Mouse (Mus musculus): ENCODE measurements at regions not wholly inside any gene's neighbourhood (a gene's known extent, or its start where the extent isn't known, plus 50 kb on each side); places are given as distances from the start of the nearest gene placed in this dataset.

DNA sequence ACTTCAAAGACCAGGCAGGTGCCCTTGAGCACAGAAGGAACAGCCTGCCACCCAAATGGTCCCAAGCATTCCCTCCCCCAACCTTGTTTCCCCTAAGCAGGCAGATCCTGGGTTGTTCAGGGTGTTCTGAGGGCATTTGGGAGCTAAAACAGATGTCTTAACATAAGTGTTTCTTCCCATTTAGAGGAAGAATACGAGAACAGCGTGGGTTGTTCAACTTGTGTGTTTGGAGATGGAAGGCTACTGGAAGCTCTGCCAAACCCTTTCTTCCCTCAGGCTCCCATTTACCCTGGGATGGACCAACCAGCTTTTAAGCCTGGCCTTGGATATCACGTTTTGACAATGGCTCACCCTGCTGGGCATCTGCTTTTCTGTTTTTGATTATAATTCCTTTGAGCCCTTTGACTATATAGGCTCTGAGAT is 226.8 kb downstream of the Csl start:
- TF ChIP-seq CTCF (IDR thresholded peaks at IDR 0.05; ENCODE audit: borderline replicate concordance, insufficient read depth, low read length): no peak
- no peak for TF ChIP-seq POLR2A (IDR thresholded peaks at IDR 0.05; ENCODE audit: low read depth, low read length)
- Histone ChIP-seq H3K27ac (ENCODE audit: insufficient read depth, low read length) (no peak overlapping the region), H3K4me3 (ENCODE audit: insufficient read depth, low read length) (no peak overlapping the region), H3K4me1 (ENCODE audit: control insufficient read depth, insufficient read depth, low read length) (peaks cover 4% of the 10 kb centered on the region; the same call in 1 of the 2 replicates)

DNA sequence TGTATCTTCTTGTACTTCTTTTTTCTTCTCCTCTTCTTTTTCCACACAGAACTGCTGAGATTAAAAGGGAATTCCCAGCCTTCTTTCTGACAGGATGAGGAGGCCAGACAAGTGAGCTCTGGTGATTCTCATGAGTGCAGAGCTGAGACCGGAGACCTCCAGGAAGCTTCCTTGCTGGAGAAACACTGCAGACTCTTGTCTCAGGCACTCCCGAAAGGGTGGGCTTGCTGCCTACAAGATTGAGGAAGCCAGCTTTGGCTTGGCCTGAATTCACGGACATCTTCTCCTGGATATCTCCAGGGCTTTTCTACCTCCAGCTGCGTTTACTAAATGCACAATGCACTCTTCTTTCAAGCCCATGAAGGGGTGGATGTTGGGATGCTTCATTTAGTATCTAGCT is 226.0 kb downstream of the Csl start:
- H3K27ac ChIP-seq (ENCODE audit: insufficient read depth, low read length): no peak overlapping the region
- peaks cover 4% of the 10 kb centered on the region; the same call in 1 of the 2 replicates for H3K4me1 ChIP-seq (ENCODE audit: control insufficient read depth, insufficient read depth, low read length)
- H3K4me3 ChIP-seq (ENCODE audit: insufficient read depth, low read length): no peak overlapping the region
- TF ChIP-seq CTCF (IDR thresholded peaks at IDR 0.05; ENCODE audit: borderline replicate concordance, insufficient read depth, low read length) (no peak), POLR2A (IDR thresholded peaks at IDR 0.05; ENCODE audit: low read depth, low read length) (no peak)

DNA sequence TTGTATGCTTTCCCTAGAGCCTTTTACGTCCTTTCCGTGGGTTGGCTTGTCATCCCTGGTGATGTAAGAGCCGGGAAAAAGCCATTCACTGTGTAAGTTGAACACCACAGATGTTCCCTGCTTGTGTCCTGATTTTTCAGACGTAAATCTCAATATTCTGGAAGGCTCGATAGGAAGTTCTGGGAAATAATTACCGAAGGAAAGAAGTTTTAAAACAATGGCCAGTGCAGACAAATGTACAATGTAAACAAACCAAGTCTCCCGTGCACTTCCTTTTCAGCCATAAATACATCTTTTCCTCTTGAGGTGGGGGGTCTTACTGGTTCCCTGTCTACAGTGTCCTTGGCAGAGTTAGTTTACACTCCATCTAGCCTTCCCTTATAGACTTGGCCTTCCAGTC is 225.2 kb downstream of the Csl start:
- TF ChIP-seq CTCF (IDR thresholded peaks at IDR 0.05; ENCODE audit: borderline replicate concordance, insufficient read depth, low read length) (no peak), POLR2A (IDR thresholded peaks at IDR 0.05; ENCODE audit: low read depth, low read length) (no peak)
- Histone ChIP-seq H3K4me3 (ENCODE audit: insufficient read depth, low read length) (no peak overlapping the region), H3K4me1 (ENCODE audit: control insufficient read depth, insufficient read depth, low read length) (peaks cover 4% of the 10 kb centered on the region; the same call in 1 of the 2 replicates), H3K27ac (ENCODE audit: insufficient read depth, low read length) (no peak overlapping the region)

DNA sequence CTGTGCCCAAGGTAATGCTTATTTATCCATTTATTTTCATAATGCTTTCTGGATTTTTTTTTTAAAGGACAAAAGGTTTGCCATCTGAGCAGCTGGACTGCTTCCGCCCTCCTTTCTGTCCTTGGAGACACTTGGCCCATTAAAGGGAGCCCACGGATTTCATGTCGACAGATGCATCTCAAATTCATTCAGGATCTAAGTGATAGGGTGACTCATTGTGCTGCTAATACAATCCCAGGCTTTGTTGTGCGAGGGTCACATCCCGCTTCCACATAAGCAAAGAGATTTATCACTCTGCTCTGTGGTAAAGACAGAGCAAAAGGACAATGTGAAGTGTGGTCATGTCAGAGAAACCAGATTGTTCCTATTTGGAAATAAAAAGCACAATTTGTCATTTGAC is 220.8 kb downstream of the Csl start:
- no peaks in the 10 kb centered on the region for H3K4me1 ChIP-seq (ENCODE audit: control insufficient read depth, insufficient read depth, low read length)
- H3K27ac ChIP-seq (ENCODE audit: insufficient read depth, low read length): no peak overlapping the region
- H3K4me3 ChIP-seq (ENCODE audit: insufficient read depth, low read length): no peak overlapping the region
- TF ChIP-seq POLR2A (IDR thresholded peaks at IDR 0.05; ENCODE audit: low read depth, low read length) (no peak), CTCF (IDR thresholded peaks at IDR 0.05; ENCODE audit: borderline replicate concordance, insufficient read depth, low read length) (no peak)

DNA sequence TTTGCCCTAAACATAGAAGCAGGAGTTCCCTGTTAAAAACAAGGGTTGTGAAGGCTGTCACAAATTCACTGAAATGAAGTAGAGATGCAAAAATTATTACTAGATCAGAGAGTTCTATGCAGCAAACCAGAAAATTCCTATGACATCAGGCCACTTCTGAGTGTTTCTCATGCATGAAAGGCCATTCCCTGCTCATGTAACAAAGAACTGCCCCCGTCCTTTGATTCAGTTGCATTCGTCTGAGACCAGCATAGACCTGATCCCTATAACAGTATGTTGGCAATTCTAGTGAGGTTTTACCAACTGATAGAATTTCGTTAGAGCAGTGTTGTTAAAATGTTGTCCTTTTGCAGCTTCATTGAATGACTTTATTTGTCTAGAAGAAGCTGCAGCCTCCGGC is 207.1 kb downstream of the Csl start:
- H3K4me1 ChIP-seq (ENCODE audit: control insufficient read depth, insufficient read depth, low read length): 0 out of 2 replicates have a peak, but pooled peaks cover 3% of the 10 kb centered on the region
- H3K4me3 ChIP-seq (ENCODE audit: insufficient read depth, low read length): no peak overlapping the region
- H3K27ac ChIP-seq (ENCODE audit: insufficient read depth, low read length): no peak overlapping the region
- no peak for TF ChIP-seq POLR2A (IDR thresholded peaks at IDR 0.05; ENCODE audit: low read depth, low read length)
- TF ChIP-seq CTCF (IDR thresholded peaks at IDR 0.05; ENCODE audit: borderline replicate concordance, insufficient read depth, low read length): no peak

DNA sequence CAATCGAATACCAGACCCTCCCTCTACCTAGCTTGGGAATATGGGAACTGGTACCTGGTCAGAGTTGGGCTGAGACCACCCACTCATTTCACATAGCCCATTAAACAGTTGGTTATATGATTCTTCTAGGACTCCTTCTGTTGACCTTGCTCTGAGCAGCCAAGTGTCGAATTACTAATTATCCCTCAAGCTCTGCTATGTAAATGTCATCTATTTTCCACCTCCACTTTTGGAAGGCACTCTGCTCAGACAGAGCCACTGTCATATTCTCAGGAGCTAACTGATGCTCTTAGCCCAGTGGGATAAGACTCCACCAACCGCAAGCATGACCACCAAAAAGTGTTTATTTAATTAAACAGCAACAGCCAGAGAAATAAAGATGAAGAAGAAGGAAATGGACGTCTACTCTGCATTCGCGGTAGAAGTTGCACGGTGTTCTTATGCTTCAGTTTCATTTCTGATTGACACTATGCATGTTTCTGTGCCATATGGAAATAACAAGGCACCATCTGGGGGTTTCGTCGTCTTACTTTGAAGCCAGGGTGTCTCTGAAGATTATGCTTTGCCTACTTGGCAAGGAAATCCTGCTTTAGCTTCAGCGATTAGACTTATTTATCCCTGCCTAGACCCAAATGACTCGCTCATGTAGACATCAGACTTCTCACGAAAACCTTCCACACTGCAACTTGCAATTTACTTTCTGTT is 206.5 kb downstream of the Csl start:
- TF ChIP-seq CTCF (IDR thresholded peaks at IDR 0.05; ENCODE audit: borderline replicate concordance, insufficient read depth, low read length): no peak
- TF ChIP-seq POLR2A (IDR thresholded peaks at IDR 0.05; ENCODE audit: low read depth, low read length): no peak
- Histone ChIP-seq H3K4me3 (ENCODE audit: insufficient read depth, low read length) (no peak overlapping the region), H3K4me1 (ENCODE audit: control insufficient read depth, insufficient read depth, low read length) (0 out of 2 replicates have a peak, but pooled peaks cover 3% of the 10 kb centered on the region), H3K27ac (ENCODE audit: insufficient read depth, low read length) (no peak overlapping the region)

DNA sequence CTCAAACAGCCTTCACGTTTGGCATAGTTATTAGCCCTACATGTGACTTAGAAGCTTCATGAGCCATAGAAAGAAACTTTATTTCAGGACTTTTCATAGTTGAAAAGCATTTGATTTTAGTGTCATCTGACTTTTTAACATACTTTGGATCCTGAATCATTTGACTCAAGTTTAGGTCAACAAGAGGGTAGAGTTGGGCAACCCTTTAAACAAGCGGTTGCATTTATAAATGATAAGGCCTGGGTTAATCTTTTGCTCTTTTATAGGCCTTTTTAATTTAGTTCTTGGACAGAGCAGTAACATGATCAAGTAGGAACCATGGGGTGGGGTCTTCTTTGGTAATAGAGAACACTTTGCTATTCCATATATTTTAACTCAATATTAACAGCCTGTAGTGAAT is 204.4 kb downstream of the Csl start:
- H3K4me1 ChIP-seq (ENCODE audit: control insufficient read depth, insufficient read depth, low read length): 0 out of 2 replicates have a peak, but pooled peaks cover 3% of the 10 kb centered on the region
- H3K27ac ChIP-seq (ENCODE audit: insufficient read depth, low read length): no peak overlapping the region
- no peak overlapping the region for H3K4me3 ChIP-seq (ENCODE audit: insufficient read depth, low read length)
- TF ChIP-seq POLR2A (IDR thresholded peaks at IDR 0.05; ENCODE audit: low read depth, low read length): no peak
- TF ChIP-seq CTCF (IDR thresholded peaks at IDR 0.05; ENCODE audit: borderline replicate concordance, insufficient read depth, low read length): no peak

DNA sequence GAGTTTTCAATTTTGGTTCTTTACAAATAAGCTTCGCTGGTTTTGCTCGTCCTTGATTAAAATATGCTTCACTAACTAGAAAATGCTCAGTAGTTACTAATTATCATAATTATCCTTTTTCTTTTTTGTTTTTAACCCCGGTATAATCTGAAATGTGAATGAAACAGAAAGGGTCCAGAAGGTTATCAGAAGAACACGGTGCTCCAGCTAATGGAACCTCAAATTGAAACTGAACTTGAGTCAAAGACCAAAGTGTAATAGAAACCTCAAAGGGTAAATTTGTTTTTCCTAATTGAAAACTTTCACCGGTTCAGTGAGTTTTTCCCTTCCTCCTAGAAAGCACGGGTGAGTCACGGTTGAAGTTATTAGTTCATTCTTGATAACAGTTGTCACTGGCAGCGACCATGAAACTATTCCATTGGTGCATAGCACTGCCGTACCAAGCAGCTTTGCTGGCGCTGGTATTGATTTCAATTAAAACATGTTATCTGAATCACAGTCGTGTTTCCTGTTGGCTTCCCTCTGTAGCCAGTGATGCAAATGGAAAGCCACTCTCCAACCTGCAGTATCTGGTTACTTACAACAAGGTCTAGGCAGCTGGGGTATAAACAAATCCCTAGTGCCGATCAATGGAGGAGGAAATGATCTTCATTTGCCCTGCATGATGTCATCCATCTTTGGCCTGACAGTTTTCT is 203.7 kb downstream of the Csl start:
- TF ChIP-seq POLR2A (IDR thresholded peaks at IDR 0.05; ENCODE audit: low read depth, low read length) (no peak), CTCF (IDR thresholded peaks at IDR 0.05; ENCODE audit: borderline replicate concordance, insufficient read depth, low read length) (no peak)
- Histone ChIP-seq H3K4me1 (ENCODE audit: control insufficient read depth, insufficient read depth, low read length) (0 out of 2 replicates have a peak, but pooled peaks cover 3% of the 10 kb centered on the region), H3K4me3 (ENCODE audit: insufficient read depth, low read length) (no peak overlapping the region), H3K27ac (ENCODE audit: insufficient read depth, low read length) (no peak overlapping the region)

DNA sequence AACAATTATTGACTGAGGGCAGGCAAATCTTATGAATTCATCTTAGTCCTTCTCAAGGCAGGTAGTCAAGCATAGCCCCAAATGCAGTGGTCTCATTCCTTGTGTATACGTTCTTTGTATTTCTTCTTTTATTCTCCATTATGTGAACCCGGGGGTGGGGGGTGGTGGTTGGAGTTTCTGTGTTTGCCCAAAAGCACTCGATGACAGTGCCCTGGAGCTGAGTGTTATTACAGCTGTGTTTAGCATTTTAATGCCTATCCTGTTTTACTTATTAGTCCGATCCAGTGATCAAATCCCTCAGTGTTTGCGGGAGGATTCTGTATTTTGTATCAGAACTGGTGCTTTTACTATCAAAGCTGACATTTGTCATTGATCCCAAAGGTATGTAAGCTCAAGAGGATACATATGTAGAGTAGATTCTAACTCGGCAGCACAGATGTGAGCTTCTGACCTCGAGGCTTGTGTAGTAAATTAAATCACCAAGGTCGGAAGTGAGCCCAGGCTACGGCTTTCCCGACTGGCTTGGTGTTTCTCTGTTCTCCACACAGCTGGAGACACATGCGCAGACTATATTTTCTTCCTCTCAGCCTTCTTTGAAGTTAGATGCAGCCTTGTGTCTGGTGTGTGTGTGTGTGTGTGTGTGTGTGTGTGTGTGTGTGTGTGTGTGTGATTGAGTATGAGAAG is 203.0 kb downstream of the Csl start:
- no peak for TF ChIP-seq POLR2A (IDR thresholded peaks at IDR 0.05; ENCODE audit: low read depth, low read length)
- no peak overlapping the region for H3K27ac ChIP-seq (ENCODE audit: insufficient read depth, low read length)
- peaks cover 4% of the 10 kb centered on the region; the same call in 1 of the 2 replicates for H3K4me1 ChIP-seq (ENCODE audit: control insufficient read depth, insufficient read depth, low read length)
- no peak overlapping the region for H3K4me3 ChIP-seq (ENCODE audit: insufficient read depth, low read length)

DNA sequence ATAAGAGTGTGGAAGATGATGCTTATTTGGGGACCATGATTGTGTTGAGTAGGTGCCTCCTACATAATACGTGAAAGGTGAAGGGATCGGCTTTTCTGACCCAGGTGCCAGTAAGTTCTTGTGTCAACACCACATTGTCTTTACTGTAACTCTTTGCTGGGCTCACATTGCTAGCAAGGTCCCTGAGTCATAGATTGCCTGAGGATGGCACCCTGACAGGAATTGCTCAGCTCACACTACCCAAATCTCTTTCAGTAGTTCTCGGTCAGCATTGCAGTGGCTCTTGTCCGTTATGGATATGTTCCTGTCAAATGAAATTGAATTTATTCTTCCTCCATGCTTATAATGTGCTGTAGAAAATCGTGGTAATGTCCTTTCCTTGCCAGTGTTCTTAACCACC is 200.8 kb downstream of the Csl start:
- no peak overlapping the region for H3K4me3 ChIP-seq (ENCODE audit: insufficient read depth, low read length)
- TF ChIP-seq POLR2A (IDR thresholded peaks at IDR 0.05; ENCODE audit: low read depth, low read length) (no peak), CTCF (IDR thresholded peaks at IDR 0.05; ENCODE audit: borderline replicate concordance, insufficient read depth, low read length) (no peak)
- H3K27ac ChIP-seq (ENCODE audit: insufficient read depth, low read length): no peak overlapping the region
- H3K4me1 ChIP-seq (ENCODE audit: control insufficient read depth, insufficient read depth, low read length): peaks cover 6% of the 10 kb centered on the region; the same call in 1 of the 2 replicates
